Mouse (Mus musculus) lung, postnatal 0 days (tissue): ENCODE measurements at regions not wholly inside any gene's neighbourhood (a gene's known extent, or its start where the extent isn't known, plus 50 kb on each side); places are given as distances from the start of the nearest gene placed in this dataset.

Source experiments
- CTCF ChIP-seq: IDR thresholded peaks from 2 replicates; pipeline ENCODE4 v1.5.1; 2016; ENCODE audit warnings: antibody characterized with exemption, mild to moderate bottlenecking
- EP300 ChIP-seq: IDR thresholded peaks from 2 replicates; pipeline ENCODE4 v1.6.1; 2016; ENCODE audit warnings: antibody characterized with exemption, mild to moderate bottlenecking, control low read depth

- TF ChIP-seq CTCF: no peak; the same call in 1 of the 2 replicates
- no peak for TF ChIP-seq EP300
Observed at GRCm38 (mm10) chr6:67138302-67139011, 99.5 kb upstream of the Serbp1 start.
